Mouse (Mus musculus): ENCODE measurements around the gene Ccdc85a.

DNA sequence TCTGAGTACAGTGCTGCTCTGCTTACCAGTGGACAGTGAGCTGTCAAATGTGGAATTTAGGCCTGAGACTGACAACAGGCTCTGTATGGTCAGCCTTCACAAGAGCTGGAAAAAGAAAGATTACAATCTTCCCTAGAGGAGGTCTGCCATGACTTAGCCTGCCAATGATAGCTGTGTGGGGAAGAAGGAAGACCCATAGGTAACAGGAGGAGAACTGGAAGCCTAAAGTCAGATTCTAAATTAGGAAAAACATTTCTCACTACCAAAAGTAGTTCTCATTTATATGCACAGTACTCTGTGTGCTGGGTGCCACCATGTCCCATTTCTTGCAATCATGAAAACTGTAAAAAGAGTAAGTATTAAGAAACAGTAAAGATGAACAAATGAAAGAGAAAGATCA is 90.8 kb downstream of the Ccdc85a start:
- no peak for TF ChIP-seq GATA1 (IDR thresholded peaks at IDR 0.05; ENCODE audit: borderline replicate concordance, low read length)
- no peak for TF ChIP-seq FLI1 (IDR thresholded peaks at IDR 0.05; ENCODE audit: low read length)
